ENCODE assay signal across 10 mouse cellular contexts in the genomic region with DNA sequence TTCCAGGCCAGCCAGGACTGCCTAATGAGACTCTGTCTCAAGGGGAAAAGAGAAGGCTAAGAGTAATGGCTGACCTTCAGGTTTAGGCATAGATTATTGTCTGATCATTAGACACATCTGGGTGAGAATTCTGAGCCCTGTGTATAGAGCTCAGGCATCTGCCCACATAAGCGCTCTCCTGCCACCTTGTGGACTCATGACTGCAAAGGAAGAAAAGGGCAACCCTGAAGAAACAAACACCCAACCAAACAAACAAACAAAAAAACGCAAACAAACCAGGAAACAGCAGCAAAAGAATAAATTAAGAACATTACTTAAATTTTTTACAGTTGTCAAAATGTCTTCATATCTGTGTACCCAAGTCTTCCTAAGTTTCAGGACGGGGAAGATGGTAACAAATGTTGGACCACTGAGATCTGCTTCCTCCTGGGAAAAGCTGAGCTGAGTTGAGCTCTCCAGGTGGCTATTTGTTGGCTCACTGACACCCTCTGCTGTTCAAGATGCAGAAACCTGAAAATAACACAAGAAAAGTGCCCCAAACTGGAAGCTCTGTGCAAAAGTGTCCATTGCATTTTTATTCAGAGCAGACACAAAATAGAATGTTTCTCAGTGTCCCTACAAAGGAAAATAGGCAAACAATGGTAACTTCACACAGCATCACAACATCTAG. TPM values are rescaled to one million over a fixed set of nuclear protein-coding genes. Genes with fewer than 3 reads are reported as not detected.
DNase-seq lines count a peak whose midpoint lies in the region; ATAC-seq and TF ChIP-seq lines count a peak whose summit lies in the region.
"Had no signal": no experiment of that assay in that cellular context is flagged by ENCODE, and none has a peak within 500 bp of the region (broad histone marks: within the 10 kb centered on the region; RNA-seq: fewer than 3 reads in every experiment).

No protein-coding gene starts in this region.

- peak in 1 of 2 experiments; percentile 28 for DNase-seq in cerebellum, adult 2 months
- no peak for DNase-seq in cerebellum, postnatal 4 days (ENCODE audit: low spot score in 2 of 2)
- DNase-seq in midbrain, embryonic 11.5 days (ENCODE audit: low spot score, missing footprints): peak; percentile 85
- peak; percentile 61 for DNase-seq in embryonic facial prominence, embryonic 14.5 days (ENCODE audit: low spot score)
- DNase-seq in mesoderm, embryonic 11.5 days (ENCODE audit: low read depth, low spot score): peak; percentile 35
- no peak for DNase-seq in frontal cortex, postnatal 36 days (ENCODE audit: low spot score in 2 of 2)

- no peaks in the 10 kb centered on the region for H3K27me3 ChIP-seq in cerebellum, adult 2 months (ENCODE audit: control insufficient read depth, insufficient read depth, low read length)
- no peaks in the 10 kb centered on the region for H3K27me3 ChIP-seq in midbrain, embryonic 11.5 days (ENCODE audit: control insufficient read depth, insufficient read depth, low read length)
- H3K27me3 ChIP-seq in midbrain, embryonic 13.5 days: no peaks in the 10 kb centered on the region
- no peaks in the 10 kb centered on the region for H3K27me3 ChIP-seq in embryonic facial prominence, embryonic 14.5 days (replicated peaks; ENCODE audit: control insufficient read depth, insufficient read depth, low read length)
- no peaks in the 10 kb centered on the region for H3K27me3 ChIP-seq in intestine, embryonic 16.5 days (replicated peaks; ENCODE audit: control insufficient read depth, insufficient read depth, low read length)
- H3K27me3 ChIP-seq: heart, embryonic 13.5 days had no signal

- no peak for ATAC-seq in midbrain, embryonic 11.5 days (ENCODE audit: low FRiP score)
- no peak for ATAC-seq in midbrain, embryonic 13.5 days
- no peak for ATAC-seq in embryonic facial prominence, embryonic 14.5 days (ENCODE audit: low read depth)
- no peak for ATAC-seq in intestine, embryonic 16.5 days

- H3K9ac ChIP-seq in midbrain, embryonic 11.5 days (ENCODE audit: low read length): no peak overlapping the region
- H3K9ac ChIP-seq in midbrain, embryonic 13.5 days (replicated peaks): no peak overlapping the region
- H3K9ac ChIP-seq in embryonic facial prominence, embryonic 14.5 days (ENCODE audit: low read depth, low read length): no peak overlapping the region
- no peak overlapping the region for H3K9ac ChIP-seq in intestine, embryonic 16.5 days (ENCODE audit: low read depth, low read length)
- H3K9ac ChIP-seq: heart, embryonic 13.5 days had no signal

- H3K9me3 ChIP-seq in midbrain, embryonic 11.5 days (ENCODE audit: control insufficient read depth, low read length): no peaks in the 10 kb centered on the region
- H3K9me3 ChIP-seq in midbrain, embryonic 13.5 days: no peaks in the 10 kb centered on the region
- H3K9me3 ChIP-seq in embryonic facial prominence, embryonic 14.5 days (ENCODE audit: control insufficient read depth, low read length): no peaks in the 10 kb centered on the region
- H3K9me3 ChIP-seq in intestine, embryonic 16.5 days (ENCODE audit: control insufficient read depth, low read length): no peaks in the 10 kb centered on the region

- TF ChIP-seq CTCF in cerebellum, adult 2 months (IDR thresholded peaks at IDR 0.05; ENCODE audit: borderline replicate concordance, insufficient read depth, low read depth, low read length): peak; percentile 50; the same call in 1 of the 2 replicates

- H3K4me2 ChIP-seq in midbrain, embryonic 11.5 days: no peak overlapping the region
- no peak overlapping the region for H3K4me2 ChIP-seq in midbrain, embryonic 13.5 days (replicated peaks)
- H3K4me2 ChIP-seq in embryonic facial prominence, embryonic 14.5 days (ENCODE audit: low read depth, low read length): no peak overlapping the region
- H3K4me2 ChIP-seq in intestine, embryonic 16.5 days (ENCODE audit: low read depth, low read length): no peak overlapping the region
- H3K4me2 ChIP-seq: heart, embryonic 13.5 days had no signal

- H3K36me3 ChIP-seq in midbrain, embryonic 11.5 days (ENCODE audit: control insufficient read depth, insufficient read depth, low read length): no peaks in the 10 kb centered on the region
- no peaks in the 10 kb centered on the region for H3K36me3 ChIP-seq in midbrain, embryonic 13.5 days
- H3K36me3 ChIP-seq in embryonic facial prominence, embryonic 14.5 days (ENCODE audit: control insufficient read depth, insufficient read depth, low read length): no peaks in the 10 kb centered on the region
- no peaks in the 10 kb centered on the region for H3K36me3 ChIP-seq in intestine, embryonic 16.5 days (ENCODE audit: control insufficient read depth, insufficient read depth, low read length)
- H3K36me3 ChIP-seq: heart, embryonic 13.5 days had no signal

- 0 out of 2 replicates have a peak, but pooled peaks cover 2% of the 10 kb centered on the region for H3K4me1 ChIP-seq in cerebellum, adult 2 months (ENCODE audit: control insufficient read depth, insufficient read depth, low read length)
- H3K4me1 ChIP-seq in midbrain, embryonic 11.5 days (ENCODE audit: control insufficient read depth, insufficient read depth, low read length): peaks cover 2% of the 10 kb centered on the region; the same call in 1 of the 2 replicates
- H3K4me1 ChIP-seq in midbrain, embryonic 13.5 days (replicated peaks): peaks cover 10% of the 10 kb centered on the region
- H3K4me1 ChIP-seq in embryonic facial prominence, embryonic 14.5 days (ENCODE audit: control insufficient read depth, insufficient read depth, low read length): no peaks in the 10 kb centered on the region
- peaks cover 6% of the 10 kb centered on the region for H3K4me1 ChIP-seq in intestine, embryonic 16.5 days (ENCODE audit: control insufficient read depth, insufficient read depth, low read length)

- WGBS in cerebellum, adult 2 months: 24% methylated on average over 3 of the region's 3 CpGs
- 6% methylated on average over 3 of the region's 3 CpGs for WGBS in midbrain, embryonic 11.5 days
- WGBS in midbrain, embryonic 13.5 days: 11% methylated on average over 3 of the region's 3 CpGs
- 8% methylated on average over 3 of the region's 3 CpGs for WGBS in embryonic facial prominence, embryonic 14.5 days
- WGBS in intestine, embryonic 16.5 days: 6% methylated on average over 3 of the region's 3 CpGs

- TF ChIP-seq POLR2A in cerebellum, adult 2 months (IDR thresholded peaks at IDR 0.05; ENCODE audit: borderline replicate concordance, insufficient read depth, low read length): no peak

- no peak overlapping the region for H3K4me3 ChIP-seq in cerebellum, adult 2 months (replicated peaks; ENCODE audit: insufficient read depth, low read depth, low read length)
- no peak overlapping the region for H3K4me3 ChIP-seq in midbrain, embryonic 11.5 days (ENCODE audit: low read depth, low read length)
- H3K4me3 ChIP-seq in midbrain, embryonic 13.5 days (replicated peaks): no peak overlapping the region
- no peak overlapping the region for H3K4me3 ChIP-seq in embryonic facial prominence, embryonic 14.5 days (ENCODE audit: low read depth, low read length)
- H3K4me3 ChIP-seq in intestine, embryonic 16.5 days (ENCODE audit: low read length): no peak overlapping the region
- H3K4me3 ChIP-seq: heart, embryonic 13.5 days; megakaryocyte, embryonic 14.5 days had no signal

- no peak overlapping the region for H3K27ac ChIP-seq in cerebellum, adult 2 months (ENCODE audit: insufficient read depth, low read length)
- H3K27ac ChIP-seq in midbrain, embryonic 11.5 days (ENCODE audit: low read depth, low read length): no peak overlapping the region
- no peak overlapping the region for H3K27ac ChIP-seq in midbrain, embryonic 13.5 days
- H3K27ac ChIP-seq in embryonic facial prominence, embryonic 14.5 days (replicated peaks; ENCODE audit: low read depth, low read length): no peak overlapping the region
- H3K27ac ChIP-seq in intestine, embryonic 16.5 days (ENCODE audit: low read length): no peak overlapping the region
- H3K27ac ChIP-seq: heart, embryonic 13.5 days had no signal

RNA-seq across cellular contexts. Expression of gene Bnip3, which starts 14.6 kb away (rescaled TPM):
- polyA plus RNA-seq in cerebellum, adult 2 months (2012; rRNA removed): 96.6 and 101 TPM in 2 replicates
- 80.0 and 86.1 TPM in 2 replicates for polyA plus RNA-seq in midbrain, embryonic 11.5 days (2014; fragmentation: Nextera tagmentation; extraction: Ambion mirVana)
- 71.9 and 72.1 TPM in 2 replicates for polyA plus RNA-seq in midbrain, embryonic 13.5 days (2015; fragmentation: Nextera tagmentation; extraction: Ambion mirVana)
- polyA plus RNA-seq in embryonic facial prominence, embryonic 14.5 days (2014; fragmentation: Nextera tagmentation; extraction: Ambion mirVana): 92.6 and 111 TPM in 2 replicates
- 192 and 195 TPM in 2 replicates for polyA plus RNA-seq in intestine, embryonic 16.5 days (2015; fragmentation: Nextera tagmentation; extraction: Ambion mirVana)

RNA-seq across cellular contexts. Expression of gene Jakmip3, which starts 16.6 kb away (rescaled TPM):
- polyA plus RNA-seq in cerebellum, adult 2 months (2012; rRNA removed): 47.6 and 49.0 TPM in 2 replicates
- polyA plus RNA-seq in midbrain, embryonic 11.5 days (2014; fragmentation: Nextera tagmentation; extraction: Ambion mirVana): 0.59 and 0.87 TPM in 2 replicates
- polyA plus RNA-seq in midbrain, embryonic 13.5 days (2015; fragmentation: Nextera tagmentation; extraction: Ambion mirVana): 1.2 and 2.2 TPM in 2 replicates
- 0.46 and 1.2 TPM in 2 replicates for polyA plus RNA-seq in embryonic facial prominence, embryonic 14.5 days (2014; fragmentation: Nextera tagmentation; extraction: Ambion mirVana)
- 0.10 and 0.15 TPM in 2 replicates for polyA plus RNA-seq in intestine, embryonic 16.5 days (2015; fragmentation: Nextera tagmentation; extraction: Ambion mirVana)
- polyA plus RNA-seq: heart, embryonic 13.5 days had no signal

Comparison
In these comparisons a context has a peak if more than half of its experiments do, and no peak if none do; other contexts are left out.
1. DNase-seq: peak in midbrain, embryonic 11.5 days (single experiment), embryonic facial prominence, embryonic 14.5 days (single experiment) and mesoderm, embryonic 11.5 days (single experiment); none in cerebellum, postnatal 4 days (0 of 2) and frontal cortex, postnatal 36 days (0 of 2).
2. RNA of gene Jakmip3, which starts 16.6 kb away (polyA plus RNA-seq): 47.6 to 49.0 TPM in cerebellum, adult 2 months; 1.2 to 2.2 TPM in midbrain, embryonic 13.5 days, 0.59 to 0.87 TPM in midbrain, embryonic 11.5 days, 0.46 to 1.2 TPM in embryonic facial prominence, embryonic 14.5 days and 0.10 to 0.15 TPM in intestine, embryonic 16.5 days; every median in the first group is over 10 times any median in the second.